ENCODE assay signal across 18 mouse cellular contexts in genomic region chr8:83569165-83569564, GRCm38 (mm10). TPM values are rescaled to one million over a fixed set of nuclear protein-coding genes. Genes with fewer than 3 reads are reported as not detected.
DNase-seq lines count a peak whose midpoint lies in the region.
"Had no signal": no experiment of that assay in that cellular context is flagged by ENCODE, and none has a peak within 500 bp of the region (broad histone marks: within the 10 kb centered on the region; RNA-seq: fewer than 3 reads in every experiment).

No protein-coding gene starts in this region.

- peak; percentile 89 for DNase-seq in heart, adult 11 months
- DNase-seq in heart, adult 9 months (ENCODE audit: low spot score in 2 of 2): no peak
- peak; percentile 3 for DNase-seq in layer of hippocampus, adult 11-12 months (ENCODE audit: low spot score)
- no peak for DNase-seq in layer of hippocampus, postnatal 25 days (ENCODE audit: extremely low spot score in 1 of 2, low spot score in 1 of 2)
- DNase-seq in testis, postnatal 10 days (ENCODE audit: low spot score): peak; percentile 39
- DNase-seq in testis, postnatal 14 days (ENCODE audit: low spot score): no peak
- DNase-seq in yolk sac, embryonic 10.5 days (ENCODE audit: low spot score): peak; percentile 1
- no peak for DNase-seq in ovary, postnatal 36 days (ENCODE audit: low spot score)
- DNase-seq: heart, postnatal 4 days; left cerebral cortex, postnatal 4 days; lung, adult 18-20 months; right cerebral cortex, postnatal 4 days; thymus, postnatal 36 days had no signal

RNA-seq across cellular contexts. Expression of gene Ndufb7, which starts 2.7 kb away (rescaled TPM):
- total RNA-seq in layer of hippocampus, postnatal 25 days (2021): 100 to 1,000 TPM; 140 to 161 TPM

RNA-seq across cellular contexts. Expression of gene Olfr370, which starts 33.6 kb away (rescaled TPM):
- total RNA-seq in layer of hippocampus, postnatal 25 days (2021): not detected
- total RNA-seq: adrenal gland, adult 18-20 months; gastrocnemius, adult 18-20 months; granulocyte monocyte progenitor cell, adult 5-6 weeks; heart, postnatal 4 days; left cerebral cortex, adult 2 months; left cerebral cortex, postnatal 4 days; liver, adult 2 months had no signal

RNA-seq across cellular contexts. Expression of gene Tecr, which starts 38.6 kb away (rescaled TPM):
- total RNA-seq in layer of hippocampus, postnatal 25 days (2021): 100 to 1,000 TPM; 510 to 556 TPM

RNA-seq across cellular contexts. Expression of gene Dnajb1, which starts 38.8 kb away (rescaled TPM):
- 10 to 100 TPM; 30.0 to 40.0 TPM for total RNA-seq in layer of hippocampus, postnatal 25 days (2021)

Comparison
In these comparisons a context has a peak if more than half of its experiments do, and no peak if none do; other contexts are left out.
1. DNase-seq: peak in heart, adult 11 months (single experiment), layer of hippocampus, adult 11-12 months (single experiment), testis, postnatal 10 days (single experiment) and yolk sac, embryonic 10.5 days (single experiment); none in heart, adult 9 months (0 of 2), layer of hippocampus, postnatal 25 days (0 of 2), testis, postnatal 14 days (single experiment) and ovary, postnatal 36 days (single experiment).